In the genomic region with DNA sequence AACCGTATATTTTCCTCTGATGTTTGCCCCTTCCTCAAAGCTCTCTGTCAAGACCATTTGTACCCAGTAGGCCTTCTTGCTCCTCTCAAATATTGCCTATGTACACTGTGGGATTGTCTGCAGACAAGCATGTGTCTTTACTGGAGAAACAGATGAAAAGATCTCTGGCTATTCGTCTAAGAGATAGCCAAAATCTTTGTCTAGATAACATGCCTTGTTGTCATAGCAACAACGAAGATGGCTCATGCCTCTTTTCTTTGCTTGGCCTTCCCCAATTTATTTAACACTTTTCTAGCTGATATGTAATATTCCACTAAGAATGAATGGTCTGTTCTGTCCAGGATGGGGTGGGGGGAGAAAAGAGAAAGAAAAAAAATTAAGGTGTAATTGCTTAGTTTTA, we compare ENCODE assay signal across 22 mouse cellular contexts.
A peak's percentile ranks its signal among the peaks of the same experiment; 100 is the strongest.
DNase-seq lines count a peak whose midpoint lies in the region; ATAC-seq and TF ChIP-seq lines count a peak whose summit lies in the region.
"Had no signal": no experiment of that assay in that cellular context is flagged by ENCODE, and none has a peak within 500 bp of the region (broad histone marks: within the 10 kb centered on the region; RNA-seq: fewer than 3 reads in every experiment).

No protein-coding gene starts in this region.

- no peak overlapping the region for H3K9ac ChIP-seq in forebrain, embryonic 14.5 days (ENCODE audit: low read length)
- no peak overlapping the region for H3K9ac ChIP-seq in forebrain, embryonic 13.5 days
- H3K9ac ChIP-seq in hindbrain, postnatal 0 days (replicated peaks; ENCODE audit: low read length) = no peak overlapping the region
- no peak overlapping the region for H3K9ac ChIP-seq in hindbrain, embryonic 12.5 days
- no peak overlapping the region for H3K9ac ChIP-seq in forebrain, embryonic 16.5 days (replicated peaks; ENCODE audit: low read depth, low read length)
- H3K9ac ChIP-seq in midbrain, embryonic 15.5 days = no peak overlapping the region
- H3K9ac ChIP-seq: limb, embryonic 12.5 days; liver, embryonic 15.5 days; lung, embryonic 14.5 days had no signal

- no peak overlapping the region for H3K27ac ChIP-seq in forebrain, embryonic 14.5 days (ENCODE audit: low read depth, low read length)
- no peak overlapping the region for H3K27ac ChIP-seq in forebrain, embryonic 13.5 days
- H3K27ac ChIP-seq in hindbrain, postnatal 0 days = peak overlapping the region; percentile 36; the same call in 1 of the 2 replicates
- H3K27ac ChIP-seq in hindbrain, embryonic 12.5 days = no peak overlapping the region
- H3K27ac ChIP-seq in forebrain, embryonic 16.5 days (ENCODE audit: low read length) = peak overlapping the region; percentile 28; the same call in 1 of the 2 replicates
- peak overlapping the region; percentile 68 for H3K27ac ChIP-seq in midbrain, embryonic 15.5 days
- H3K27ac ChIP-seq: limb, embryonic 12.5 days; liver, embryonic 15.5 days had no signal

- H3K4me3 ChIP-seq in forebrain, embryonic 14.5 days (ENCODE audit: low read depth, low read length) = no peak overlapping the region
- no peak overlapping the region for H3K4me3 ChIP-seq in forebrain, embryonic 13.5 days
- H3K4me3 ChIP-seq in hindbrain, postnatal 0 days (ENCODE audit: low read length) = no peak overlapping the region
- no peak overlapping the region for H3K4me3 ChIP-seq in hindbrain, embryonic 12.5 days
- H3K4me3 ChIP-seq in forebrain, embryonic 16.5 days (replicated peaks; ENCODE audit: low read length) = no peak overlapping the region
- no peak overlapping the region for H3K4me3 ChIP-seq in midbrain, embryonic 15.5 days
- H3K4me3 ChIP-seq: limb, embryonic 12.5 days; liver, embryonic 15.5 days had no signal

- ATAC-seq in forebrain, embryonic 14.5 days = no peak
- no peak for ATAC-seq in forebrain, embryonic 13.5 days
- ATAC-seq in hindbrain, postnatal 0 days = no peak
- no peak for ATAC-seq in hindbrain, embryonic 12.5 days (ENCODE audit: low FRiP score)
- no peak for ATAC-seq in forebrain, embryonic 16.5 days
- 0 out of 2 replicates have a peak, but pooled peaks have one; percentile 39 for ATAC-seq in midbrain, embryonic 15.5 days (replicated peaks)
- ATAC-seq: intestine, postnatal 0 days had no signal

- peak; percentile 42 for DNase-seq in forebrain, embryonic 14.5 days (ENCODE audit: low spot score)
- DNase-seq in hindbrain, postnatal 0 days (ENCODE audit: low spot score) = peak; percentile 56
- no peak for DNase-seq in urinary bladder, postnatal 10 days (ENCODE audit: low spot score)
- DNase-seq in spleen, postnatal 36 days (ENCODE audit: low spot score in 2 of 2) = no peak
- DNase-seq: adrenal gland, postnatal 14 days; cerebellum, adult 18-20 months; cerebellum, postnatal 10 days; heart, postnatal 14 days; kidney, postnatal 14 days; layer of hippocampus, adult 9-11 months; lung, embryonic 14.5 days; lung, postnatal 14 days; right cerebral cortex, postnatal 4 days; thymus, adult 2 months; thymus, postnatal 36 days had no signal

- H3K4me1 ChIP-seq in forebrain, embryonic 14.5 days (ENCODE audit: control insufficient read depth, insufficient read depth, low read length) = 0 out of 2 replicates have a peak, but pooled peaks cover 5% of the 10 kb centered on the region
- peaks cover 16% of the 10 kb centered on the region for H3K4me1 ChIP-seq in forebrain, embryonic 13.5 days
- peaks cover 5% of the 10 kb centered on the region; the same call in 1 of the 2 replicates for H3K4me1 ChIP-seq in hindbrain, postnatal 0 days (ENCODE audit: insufficient read depth, low read length)
- H3K4me1 ChIP-seq in hindbrain, embryonic 12.5 days = peaks cover 14% of the 10 kb centered on the region
- H3K4me1 ChIP-seq in forebrain, embryonic 16.5 days (replicated peaks; ENCODE audit: control insufficient read depth, insufficient read depth, low read length) = peaks cover 11% of the 10 kb centered on the region
- H3K4me1 ChIP-seq in midbrain, embryonic 15.5 days = peaks cover 17% of the 10 kb centered on the region
- H3K4me1 ChIP-seq: liver, embryonic 15.5 days had no signal

- H3K9me3 ChIP-seq in forebrain, embryonic 14.5 days (replicated peaks; ENCODE audit: control insufficient read depth, low read length) = no peaks in the 10 kb centered on the region
- no peaks in the 10 kb centered on the region for H3K9me3 ChIP-seq in forebrain, embryonic 13.5 days (replicated peaks)
- no peaks in the 10 kb centered on the region for H3K9me3 ChIP-seq in hindbrain, postnatal 0 days (ENCODE audit: low read length)
- no peaks in the 10 kb centered on the region for H3K9me3 ChIP-seq in hindbrain, embryonic 12.5 days (replicated peaks)
- H3K9me3 ChIP-seq in forebrain, embryonic 16.5 days (ENCODE audit: control insufficient read depth, low read length) = no peaks in the 10 kb centered on the region
- no peaks in the 10 kb centered on the region for H3K9me3 ChIP-seq in midbrain, embryonic 15.5 days
- H3K9me3 ChIP-seq: limb, embryonic 12.5 days; liver, embryonic 15.5 days had no signal

- no peak overlapping the region for H3K4me2 ChIP-seq in forebrain, embryonic 14.5 days (ENCODE audit: low read length)
- H3K4me2 ChIP-seq in forebrain, embryonic 13.5 days = no peak overlapping the region
- no peak overlapping the region for H3K4me2 ChIP-seq in hindbrain, postnatal 0 days (ENCODE audit: low read depth, low read length)
- H3K4me2 ChIP-seq in hindbrain, embryonic 12.5 days (replicated peaks) = no peak overlapping the region
- no peak overlapping the region for H3K4me2 ChIP-seq in forebrain, embryonic 16.5 days (ENCODE audit: low read length)
- H3K4me2 ChIP-seq in midbrain, embryonic 15.5 days = no peak overlapping the region
- H3K4me2 ChIP-seq: limb, embryonic 12.5 days; liver, embryonic 15.5 days; lung, embryonic 14.5 days had no signal

- WGBS in forebrain, embryonic 14.5 days = 76% methylated on average over 3 of the region's 3 CpGs
- 72% methylated on average over 3 of the region's 3 CpGs for WGBS in forebrain, embryonic 13.5 days
- WGBS in hindbrain, postnatal 0 days = 49% methylated on average over 3 of the region's 3 CpGs
- WGBS in hindbrain, embryonic 12.5 days = 66% methylated on average over 3 of the region's 3 CpGs
- 64% methylated on average over 3 of the region's 3 CpGs for WGBS in forebrain, embryonic 16.5 days
- 38% methylated on average over 3 of the region's 3 CpGs for WGBS in midbrain, embryonic 15.5 days

- TF ChIP-seq CTCF in hindbrain, postnatal 0 days (IDR thresholded peaks at IDR 0.05; ENCODE audit: low read depth) = no peak

- no peaks in the 10 kb centered on the region for H3K27me3 ChIP-seq in forebrain, embryonic 14.5 days (replicated peaks; ENCODE audit: control insufficient read depth, insufficient read depth, low read length)
- no peaks in the 10 kb centered on the region for H3K27me3 ChIP-seq in forebrain, embryonic 13.5 days
- H3K27me3 ChIP-seq in hindbrain, postnatal 0 days (ENCODE audit: insufficient read depth, low read length) = no peaks in the 10 kb centered on the region
- H3K27me3 ChIP-seq in hindbrain, embryonic 12.5 days = no peaks in the 10 kb centered on the region
- no peaks in the 10 kb centered on the region for H3K27me3 ChIP-seq in forebrain, embryonic 16.5 days (replicated peaks; ENCODE audit: control insufficient read depth, insufficient read depth, low read length)
- no peaks in the 10 kb centered on the region for H3K27me3 ChIP-seq in midbrain, embryonic 15.5 days (replicated peaks)
- H3K27me3 ChIP-seq: limb, embryonic 12.5 days; liver, embryonic 15.5 days had no signal

- 0 out of 2 replicates have a peak, but pooled peaks cover 4% of the 10 kb centered on the region for H3K36me3 ChIP-seq in forebrain, embryonic 14.5 days (ENCODE audit: control insufficient read depth, insufficient read depth, low read length)
- 0 out of 2 replicates have a peak, but pooled peaks cover 3% of the 10 kb centered on the region for H3K36me3 ChIP-seq in forebrain, embryonic 13.5 days (ENCODE audit: poor library complexity, severe bottlenecking)
- no peaks in the 10 kb centered on the region for H3K36me3 ChIP-seq in hindbrain, postnatal 0 days (ENCODE audit: insufficient read depth, low read length)
- H3K36me3 ChIP-seq in hindbrain, embryonic 12.5 days = peaks cover 28% of the 10 kb centered on the region
- no peaks in the 10 kb centered on the region for H3K36me3 ChIP-seq in forebrain, embryonic 16.5 days (ENCODE audit: control insufficient read depth, insufficient read depth)
- no peaks in the 10 kb centered on the region for H3K36me3 ChIP-seq in midbrain, embryonic 15.5 days (replicated peaks)
- H3K36me3 ChIP-seq: limb, embryonic 12.5 days; liver, embryonic 15.5 days had no signal

Comparison
In these comparisons a context has a peak if more than half of its experiments do, and no peak if none do; other contexts are left out.
1. H3K27ac ChIP-seq: peak in hindbrain, postnatal 0 days (single experiment), forebrain, embryonic 16.5 days (single experiment) and midbrain, embryonic 15.5 days (single experiment); none in forebrain, embryonic 14.5 days (single experiment), forebrain, embryonic 13.5 days (single experiment) and hindbrain, embryonic 12.5 days (single experiment).
2. DNase-seq: peak in forebrain, embryonic 14.5 days (single experiment) and hindbrain, postnatal 0 days (single experiment); none in urinary bladder, postnatal 10 days (single experiment) and spleen, postnatal 36 days (0 of 2).